Mouse (Mus musculus) MEL (cell line): ENCODE measurements at regions not wholly inside any gene's neighbourhood (a gene's known extent, or its start where the extent isn't known, plus 50 kb on each side); places are given as distances from the start of the nearest gene placed in this dataset.

Experiments
- CHD1 ChIP-seq: IDR thresholded peaks from 2 replicates; pipeline ENCODE4 v1.6.1; 2012; ENCODE audit warnings: low read depth, mild to moderate bottlenecking, inconsistent platforms, low read length, improper control_type of control experiment
- CHD2 ChIP-seq: IDR thresholded peaks from 2 replicates; pipeline ENCODE4 v1.6.1; 2011; ENCODE audit warnings: low read length, improper control_type of control experiment
- CTCF ChIP-seq, 3 experiments: IDR thresholded peaks in 2 of 3; conservative IDR thresholded peaks in 1 of 3; 2 replicates each; pipeline ENCODE4 v1.5.1; 2011 to 2012; ENCODE audit warnings: low read length in 3 of 3, low read depth in 2 of 3, mild to moderate bottlenecking in 2 of 3, improper control_type of control experiment in 1 of 3, inconsistent platforms in 1 of 3, mixed read lengths in 1 of 3, moderate library complexity in 1 of 3; ENCODE audit not compliant: control insufficient read depth in 1 of 3, insufficient read depth in 1 of 3, poor library complexity in 1 of 3, severe bottlenecking in 1 of 3
- EP300 ChIP-seq, 2 experiments: IDR thresholded peaks; 2 replicates each; pipeline ENCODE4 v1.6.1; 2011; ENCODE audit warnings: improper control_type of control experiment in 2 of 2, low read length in 2 of 2, low read depth in 1 of 2, mild to moderate bottlenecking in 1 of 2
- GABPA ChIP-seq: IDR thresholded peaks from 2 replicates; pipeline ENCODE4 v1.6.1; 2012; ENCODE audit warnings: low read depth, mild to moderate bottlenecking, inconsistent platforms, low read length, improper control_type of control experiment, moderate library complexity
- MAX ChIP-seq: IDR thresholded peaks from 2 replicates; pipeline ENCODE4 v1.6.1; 2011; ENCODE audit warnings: low read length, improper control_type of control experiment
- MEF2A ChIP-seq: IDR thresholded peaks from 2 replicates; pipeline ENCODE4 v1.6.1; 2014; ENCODE audit warnings: low read depth, mild to moderate bottlenecking, inconsistent platforms, low read length, improper control_type of control experiment; ENCODE audit not compliant: poor library complexity, insufficient replicate concordance, severe bottlenecking; ENCODE audit errors: extremely low read depth
- NELFE ChIP-seq: IDR thresholded peaks from 2 replicates; pipeline ENCODE4 v1.6.1; 2011; ENCODE audit warnings: low read depth, low read length, improper control_type of control experiment
- NRF1 ChIP-seq: IDR thresholded peaks from 2 replicates; pipeline ENCODE4 v1.6.1; 2014; ENCODE audit warnings: low read depth, mild to moderate bottlenecking, inconsistent platforms, low read length, improper control_type of control experiment, moderate library complexity; ENCODE audit not compliant: poor library complexity, insufficient read depth, severe bottlenecking
- POLR2A ChIP-seq, 2 experiments: IDR thresholded peaks; 2 replicates each; pipeline ENCODE4 v1.6.1; 2011 to 2012; ENCODE audit warnings: low read length in 2 of 2, mild to moderate bottlenecking in 2 of 2, control low read depth in 1 of 2, improper control_type of control experiment in 1 of 2, low read depth in 1 of 2, moderate library complexity in 1 of 2; ENCODE audit not compliant: control insufficient read depth in 1 of 2, insufficient read depth in 1 of 2, poor library complexity in 1 of 2
- TCF12 ChIP-seq: IDR thresholded peaks from 2 replicates; pipeline ENCODE4 v1.6.1; 2014; ENCODE audit warnings: low read depth, mild to moderate bottlenecking, inconsistent platforms, low read length, improper control_type of control experiment, moderate library complexity
- USF2 ChIP-seq, 2 experiments: IDR thresholded peaks; 2 replicates each; pipeline ENCODE4 v1.6.1; 2011 to 2012; ENCODE audit warnings: improper control_type of control experiment in 2 of 2, low read length in 2 of 2, borderline replicate concordance in 1 of 2, inconsistent platforms in 1 of 2, low read depth in 1 of 2, mild to moderate bottlenecking in 1 of 2; ENCODE audit not compliant: insufficient read depth in 1 of 2
- ZKSCAN1 ChIP-seq: IDR thresholded peaks from 2 replicates; pipeline ENCODE4 v1.6.1; 2012; ENCODE audit warnings: low read depth, mild to moderate bottlenecking, inconsistent platforms, low read length, improper control_type of control experiment, moderate library complexity
- ZNF384 ChIP-seq: IDR thresholded peaks from 2 replicates; pipeline ENCODE4 v1.6.1; 2012; ENCODE audit warnings: low read depth, mild to moderate bottlenecking, inconsistent platforms, low read length, improper control_type of control experiment

DNA sequence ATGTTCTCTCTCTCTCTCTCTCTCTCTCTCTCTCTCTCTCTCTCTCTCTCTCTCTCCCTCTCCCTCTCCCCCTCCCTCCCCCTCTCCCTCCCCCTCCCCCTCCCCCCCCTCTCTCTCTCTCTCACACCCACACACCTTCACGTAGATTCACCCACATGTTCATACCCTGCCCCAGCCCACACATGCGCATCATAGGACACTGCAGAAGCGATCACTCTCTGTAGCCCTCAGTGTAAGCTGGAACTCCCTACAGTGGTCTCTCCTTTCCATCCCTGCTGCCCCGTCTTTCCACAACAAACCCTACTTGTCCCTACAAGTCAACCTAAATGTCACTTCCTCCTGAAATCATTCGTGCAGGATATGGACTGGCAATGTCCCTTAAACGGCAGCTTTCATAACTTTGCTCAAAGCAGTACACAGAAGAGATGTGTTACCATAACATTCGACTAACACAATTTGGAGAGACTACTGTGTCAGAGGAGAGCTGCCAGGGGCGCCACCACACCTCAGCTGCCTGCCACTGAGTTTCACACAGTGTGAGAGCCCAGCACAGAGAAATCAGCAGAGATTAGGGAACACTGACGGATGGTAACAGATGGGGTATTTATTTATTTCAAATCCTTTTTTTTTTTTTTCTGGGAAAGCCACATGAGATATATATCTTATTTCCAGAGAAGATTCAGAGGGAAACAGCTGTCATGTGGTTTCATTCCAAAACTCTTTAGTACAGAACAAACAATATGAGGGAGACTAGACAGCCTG lies 103.6 kb upstream of the Tyw5 start:
- TF ChIP-seq MEF2A (no peak), CTCF (IDR thresholded peaks at IDR 0.05 in 2 of 3, conservative IDR thresholded peaks at IDR 0.05 in 1 of 3; ENCODE audit: control insufficient read depth in 1 of 3, insufficient read depth in 1 of 3, low read depth in 2 of 3, low read length in 3 of 3, poor library complexity in 1 of 3, severe bottlenecking in 1 of 3) (no peak), GABPA (no peak), POLR2A (IDR thresholded peaks at IDR 0.05; ENCODE audit: control insufficient read depth in 1 of 2, insufficient read depth in 1 of 2, low read depth in 1 of 2, low read length in 2 of 2, poor library complexity in 1 of 2) (no peak), MAX (no peak), EP300 (IDR thresholded peaks at IDR 0.05; ENCODE audit: low read depth in 1 of 2, low read length in 2 of 2) (no peak), NELFE (no peak), TCF12 (no peak), NRF1 (no peak), ZNF384 (no peak), CHD1 (no peak), CHD2 (no peak), USF2 (IDR thresholded peaks at IDR 0.05; ENCODE audit: borderline replicate concordance in 1 of 2, insufficient read depth in 1 of 2, low read depth in 1 of 2, low read length in 2 of 2) (no peak), ZKSCAN1 (no peak)
